Mouse (Mus musculus) lung, postnatal 14 days (tissue): ENCODE results near the gene Itprid2.

Experiments used
- DNase-seq: peaks from one replicate; pipeline ENCODE4 v3.0.0; 2021

Gene Itprid2

GRCm38 (mm10) chr2:79651701-79652100, 16.5 kb downstream of the Itprid2 start:
- no peak for DNase-seq

DNA sequence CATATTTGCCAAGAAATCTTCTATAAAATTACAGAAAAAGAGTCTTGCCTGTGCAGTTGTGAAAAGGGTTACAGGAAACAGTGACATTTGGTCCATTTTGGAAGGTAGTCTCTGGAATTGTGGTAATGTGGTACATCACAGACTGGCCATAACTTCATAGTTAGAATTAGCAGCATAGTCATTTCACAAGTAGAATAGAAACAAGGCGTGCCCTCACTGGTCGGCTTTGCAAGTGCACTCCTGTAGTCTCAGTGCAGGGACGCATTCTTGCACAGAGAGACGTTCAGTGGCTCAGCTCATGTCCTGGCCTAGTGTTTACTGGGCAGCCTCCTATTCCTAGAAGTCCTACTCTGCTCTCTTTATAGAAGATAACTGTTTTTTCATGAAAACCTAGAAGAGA, 17.4 kb downstream of the Itprid2 start:
- DNase-seq, result no peak

- no peak for DNase-seq
Observed at GRCm38 (mm10) chr2:79653093-79653808, 18.1 kb downstream of the Itprid2 start.

- DNase-seq, result no peak
Observed at GRCm38 (mm10) chr2:79653809-79654164, 18.6 kb downstream of the Itprid2 start.

DNA sequence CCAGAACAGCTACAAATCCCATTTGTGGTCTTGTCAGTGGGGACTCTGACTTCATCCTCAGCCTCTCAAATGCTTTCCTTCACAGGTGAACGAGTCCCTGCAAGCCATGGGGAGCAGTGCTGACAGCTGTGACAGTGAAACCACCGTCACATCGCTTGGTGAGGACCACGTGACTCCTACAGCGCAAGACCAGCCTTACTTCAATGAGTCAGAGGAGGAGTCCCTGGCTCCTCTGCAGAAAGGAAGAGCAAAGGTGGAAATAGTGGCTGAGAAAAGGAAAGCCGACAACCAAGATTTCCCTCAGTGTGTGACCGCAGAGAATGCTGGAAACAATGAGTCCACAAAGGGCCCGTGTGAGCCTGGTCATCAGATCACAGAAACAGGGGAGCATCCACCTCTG, 21.9 kb downstream of the Itprid2 start:
- DNase-seq, result no peak

GRCm38 (mm10) chr2:79660417-79661185, 25.4 kb downstream of the Itprid2 start:
- no peak for DNase-seq

- DNase-seq, result no peak
Observed at GRCm38 (mm10) chr2:79661486-79662104, 26.4 kb downstream of the Itprid2 start.

GRCm38 (mm10) chr2:79664532-79665286, 29.6 kb downstream of the Itprid2 start:
- no peak for DNase-seq

DNA sequence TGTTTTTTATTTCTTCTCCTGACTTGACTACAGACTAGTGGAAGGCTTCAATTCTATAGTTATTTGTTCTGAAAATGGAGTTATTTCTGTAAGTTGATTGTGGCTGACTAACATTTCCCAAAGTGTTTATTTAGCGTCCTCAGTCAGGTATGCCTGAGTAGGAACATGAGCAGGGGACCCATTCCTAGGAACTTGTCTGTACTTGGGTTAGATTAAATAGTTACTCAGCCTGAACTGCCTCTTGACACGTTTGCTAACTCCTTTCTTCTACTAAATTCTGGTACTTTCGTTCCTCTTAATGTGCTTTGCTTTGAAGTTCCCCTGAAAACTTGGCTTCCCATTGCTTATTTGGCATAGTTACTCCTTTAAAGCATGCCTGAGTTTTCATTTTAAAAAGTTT, 30.3 kb downstream of the Itprid2 start:
- DNase-seq, result no peak

GRCm38 (mm10) chr2:79675266-79675665, 40.1 kb downstream of the Itprid2 start:
- DNase-seq, result no peak

GRCm38 (mm10) chr2:79677663-79678257, 42.6 kb downstream of the Itprid2 start:
- DNase-seq, result no peak

DNA sequence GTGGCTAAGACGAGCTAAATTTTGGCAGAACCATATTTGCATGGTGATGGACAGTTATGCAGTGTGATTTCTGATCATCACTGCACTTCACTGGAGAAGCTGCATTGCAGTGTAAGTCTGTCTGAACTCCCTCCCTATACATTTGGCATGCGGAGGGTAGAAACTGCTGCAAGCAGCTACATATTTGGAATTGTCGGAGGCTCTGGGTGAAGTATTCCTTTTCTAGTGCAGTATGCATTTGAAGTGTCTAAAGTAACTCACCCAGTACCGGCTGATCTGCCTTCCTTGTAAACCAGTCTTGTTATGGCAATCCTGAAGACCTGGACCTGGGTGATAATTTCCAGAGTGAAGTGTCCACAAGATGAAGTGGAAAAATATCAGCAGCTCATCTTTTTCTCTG, 46.5 kb downstream of the Itprid2 start:
- DNase-seq, result no peak

DNA sequence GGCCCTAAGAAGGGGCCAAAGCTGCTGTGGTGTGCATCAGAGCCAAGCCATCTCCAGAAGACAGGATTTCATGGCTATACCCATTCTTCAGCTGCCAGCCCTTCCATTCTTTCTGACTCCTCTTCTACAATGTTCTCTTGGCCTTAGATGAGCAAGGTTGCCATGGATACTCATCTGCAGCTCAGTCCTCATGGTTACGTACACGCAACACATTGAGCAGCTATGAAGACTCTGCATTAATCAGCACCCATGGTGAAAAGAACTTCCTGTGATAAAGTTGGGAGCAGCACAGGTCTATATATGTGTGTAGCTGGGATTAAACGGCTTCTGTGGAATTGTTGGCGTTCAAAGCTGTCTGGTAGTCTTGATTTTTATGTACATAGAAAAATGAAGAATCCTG, 48.1 kb downstream of the Itprid2 start:
- no peak for DNase-seq

- no peak for DNase-seq
Observed at GRCm38 (mm10) chr2:79690838-79691237, 55.7 kb downstream of the Itprid2 start.

DNA sequence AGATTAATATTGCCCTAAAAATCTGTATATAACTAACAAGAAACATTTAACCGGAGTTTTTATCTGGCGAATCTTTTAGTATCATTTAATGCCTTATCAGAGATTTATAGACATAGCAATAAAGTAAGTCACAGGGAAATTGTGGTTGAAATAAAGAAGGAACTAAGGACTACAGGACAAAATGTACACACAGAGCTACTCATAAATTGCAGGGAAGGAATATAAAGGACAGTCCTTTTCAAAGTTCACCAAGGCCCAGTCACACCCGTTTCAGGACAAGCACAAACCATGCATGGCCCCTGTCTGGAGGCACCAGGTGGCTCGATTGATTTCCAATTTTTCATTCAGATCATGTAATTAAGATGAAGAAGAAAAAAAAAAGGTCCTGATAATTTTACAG, 60.0 kb downstream of the Itprid2 start:
- DNase-seq, result no peak

- peak; percentile 7 for DNase-seq
Observed at GRCm38 (mm10) chr2:79695939-79696338, 60.8 kb downstream of the Itprid2 start.

- DNase-seq, result no peak
Observed at GRCm38 (mm10) chr2:79696478-79697230, 61.5 kb downstream of the Itprid2 start.

GRCm38 (mm10) chr2:79698166-79698565, 63.0 kb downstream of the Itprid2 start:
- no peak for DNase-seq

DNA sequence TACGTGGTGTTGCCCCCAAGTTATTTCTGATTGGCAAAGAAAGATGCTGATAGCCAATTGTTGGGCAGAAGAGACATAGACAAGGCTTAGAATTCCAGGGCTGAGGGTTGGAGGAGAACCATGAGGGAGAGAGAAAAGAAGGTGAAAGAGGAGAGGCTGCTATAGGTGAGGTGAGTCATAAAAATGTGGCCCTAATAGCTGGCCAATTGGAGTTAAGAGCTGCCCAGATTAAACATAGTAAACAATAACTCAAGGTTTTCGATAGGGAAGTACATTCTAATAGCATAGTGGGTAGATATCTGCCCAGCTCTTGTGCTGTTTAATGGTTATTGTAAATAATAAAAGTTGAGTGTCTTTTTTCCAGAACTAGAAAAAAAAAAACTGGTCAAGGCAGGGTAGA, 69.6 kb downstream of the Itprid2 start:
- DNase-seq, result no peak

DNA sequence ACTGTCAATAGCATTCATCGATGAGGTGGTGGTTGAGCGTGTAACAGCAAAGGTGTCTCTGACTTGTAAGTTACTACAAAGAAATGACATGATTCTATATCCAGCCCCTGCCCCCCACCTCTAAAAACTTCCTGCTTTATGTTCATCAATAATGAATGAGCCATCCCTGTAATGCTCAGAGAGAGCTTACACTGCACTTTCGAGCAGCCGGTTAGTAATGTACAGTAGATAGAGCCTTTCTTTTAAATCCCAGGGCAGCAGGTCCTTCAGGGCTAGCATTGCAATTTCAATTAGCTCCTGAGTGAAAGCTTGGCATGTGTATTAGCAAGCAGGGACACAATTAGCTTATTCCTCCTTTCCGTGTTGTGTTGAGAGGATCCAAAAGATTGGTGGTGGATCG, 72.4 kb downstream of the Itprid2 start, which contains the start of gene Ppp1r1c:
Gene Ppp1r1c (plus strand): TSS at position 206 of the 400 bp plus-strand sequence.
- DNase-seq, result no peak

DNA sequence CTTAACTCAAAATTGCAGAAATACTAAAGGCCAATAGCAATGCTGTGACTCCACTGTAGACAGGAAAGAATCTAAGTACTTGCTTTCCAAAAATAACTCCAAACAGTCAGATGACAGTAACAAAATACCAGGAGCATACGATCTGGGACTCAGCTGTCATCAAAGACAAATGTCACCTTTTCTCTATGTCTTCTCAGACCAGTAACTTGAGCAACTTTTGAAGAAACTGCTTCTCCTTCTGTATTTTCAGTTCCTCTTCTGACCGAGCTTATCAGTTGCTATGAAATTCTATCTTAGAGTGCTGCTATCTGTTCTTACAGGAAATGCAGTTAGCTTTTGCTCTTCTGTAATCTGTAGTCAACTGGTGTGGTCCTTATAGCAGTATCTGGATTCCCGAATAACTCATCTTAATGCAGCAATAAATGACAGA, 78.5 kb downstream of the Itprid2 start:
- DNase-seq, result no peak

- no peak for DNase-seq
Observed at GRCm38 (mm10) chr2:79714745-79715144, 79.6 kb downstream of the Itprid2 start.
